Mouse (Mus musculus): ENCODE data around the gene Otof. TPM values are rescaled to one million over a fixed set of nuclear protein-coding genes. Genes with fewer than 3 reads are reported as not detected.
A peak's percentile ranks its signal among the peaks of the same experiment; 100 is the strongest.

Gene Otof
- total and polyA plus RNA-seq, 3 experiments, result 0.04 to 0.07 TPM; not detected in 1

GRCm38 (mm10) chr5:30343886-30344285 lies 117.8 kb downstream of the Otof start:
- in situ Hi-C loops (cut with MboI; ENCODE audit: low pct_ligation_motif_present, low pct_unique_long_range_greater_than_20kb, low sequenced_read_pairs), result no loop called here
- H3K79me2 ChIP-seq (replicated peaks; ENCODE audit: control insufficient read depth, extremely low read depth, insufficient read depth, poor library complexity, severe bottlenecking), result no peaks in the 10 kb centered on the region

GRCm38 (mm10) chr5:30343107-30343506 lies 118.6 kb downstream of the Otof start:
- TF ChIP-seq MEF2A (IDR thresholded peaks at IDR 0.05; ENCODE audit: borderline replicate concordance, low read depth, low read length) (no peak), CTCF (conservative IDR thresholded peaks at IDR 0.05 in 1 of 2, IDR thresholded peaks at IDR 0.05 in 1 of 2; ENCODE audit: low read depth in 2 of 2, low read length in 2 of 2) (peak; percentile 46 to 97), RAD21 (IDR thresholded peaks at IDR 0.05; ENCODE audit: low read depth, low read length) (peak; percentile 96), SMC3 (IDR thresholded peaks at IDR 0.05; ENCODE audit: low read depth, low read length) (peak; percentile 95), MAFK (IDR thresholded peaks at IDR 0.05; ENCODE audit: insufficient replicate concordance, low read length) (peak; percentile 44; the same call in 1 of the 2 replicates), PAX5 (IDR thresholded peaks at IDR 0.05; ENCODE audit: low read length) (no peak), ZC3H11A (IDR thresholded peaks at IDR 0.05; ENCODE audit: low read depth, low read length) (peak; percentile 68)
- in situ Hi-C loops (cut with MboI; ENCODE audit: low pct_ligation_motif_present, low pct_unique_long_range_greater_than_20kb, low sequenced_read_pairs), result no loop called here

More at GRCm38 (mm10) chr5:30343886-30344285, 117.8 kb downstream of the Otof start:
- Histone ChIP-seq H3K4me1 (ENCODE audit: control insufficient read depth in 1 of 2, insufficient read depth in 2 of 2) (peaks cover 2 to 8% of the 10 kb centered on the region in 2 experiments; a peak in 2 of 4 replicates), H3K4me3 (replicated peaks in 1 of 3; ENCODE audit: low read depth in 2 of 3, low read length in 2 of 3, poor library complexity in 1 of 3) (no peak overlapping the region), H3K9ac (ENCODE audit: insufficient read depth, low read depth) (no peak overlapping the region), H3K36me3 (replicated peaks in 1 of 2; ENCODE audit: control insufficient read depth in 1 of 2, insufficient read depth in 1 of 2, low read length in 1 of 2) (no peaks in the 10 kb centered on the region), H3K4me2 (ENCODE audit: insufficient read depth, low read depth, poor library complexity, severe bottlenecking) (no peak overlapping the region), H3K27ac (ENCODE audit: insufficient read depth, low read depth) (no peak overlapping the region), H3K9me3 (replicated peaks; ENCODE audit: low read length) (no peaks in the 10 kb centered on the region), H3K27me3 (replicated peaks) (no peaks in the 10 kb centered on the region)
- DNase-seq (ENCODE audit: extremely low read depth), result no peak
- no peak for TF ChIP-seq JUN (IDR thresholded peaks at IDR 0.05; ENCODE audit: insufficient read depth, low read depth, low read length)
- TF ChIP-seq EP300 (IDR thresholded peaks at IDR 0.05; ENCODE audit: low read length), result 0 out of 2 replicates have a peak, but pooled peaks have one; percentile 19
- dilution Hi-C loops (cut with MboI; ENCODE audit: extremely low pct_ligation_motif_present, extremely low pct_unique_long_range_greater_than_20kb, low sequenced_read_pairs), result no loop called here

GRCm38 (mm10) chr5:30342601-30343015 lies 119.1 kb downstream of the Otof start:
- Histone ChIP-seq H3K27me3 (replicated peaks) (no peaks in the 10 kb centered on the region), H3K4me1 (ENCODE audit: control insufficient read depth in 1 of 2, insufficient read depth in 2 of 2) (peaks cover 2 to 8% of the 10 kb centered on the region in 2 experiments; a peak in 2 of 4 replicates), H3K36me3 (replicated peaks in 1 of 2; ENCODE audit: control insufficient read depth in 1 of 2, insufficient read depth in 1 of 2, low read length in 1 of 2) (no peaks in the 10 kb centered on the region), H3K4me3 (replicated peaks in 1 of 3; ENCODE audit: low read depth in 2 of 3, low read length in 2 of 3, poor library complexity in 1 of 3) (no peak overlapping the region), H3K27ac (ENCODE audit: insufficient read depth, low read depth) (no peak overlapping the region), H3K9me3 (replicated peaks; ENCODE audit: low read length) (no peaks in the 10 kb centered on the region), H3K4me2 (ENCODE audit: insufficient read depth, low read depth, poor library complexity, severe bottlenecking) (no peak overlapping the region), H3K79me2 (replicated peaks; ENCODE audit: control insufficient read depth, extremely low read depth, insufficient read depth, poor library complexity, severe bottlenecking) (no peaks in the 10 kb centered on the region), H3K9ac (ENCODE audit: insufficient read depth, low read depth) (no peak overlapping the region)
- dilution Hi-C loops (cut with MboI; ENCODE audit: extremely low pct_ligation_motif_present, extremely low pct_unique_long_range_greater_than_20kb, low sequenced_read_pairs), result no loop called here
- no peak for DNase-seq (ENCODE audit: extremely low read depth)
- TF ChIP-seq SIN3A (IDR thresholded peaks at IDR 0.05; ENCODE audit: low read length), result no peak
- no peak for TF ChIP-seq POLR2AphosphoS2 (IDR thresholded peaks at IDR 0.05; ENCODE audit: low read depth, low read length)
- TF ChIP-seq RCOR1 (conservative IDR thresholded peaks at IDR 0.05; ENCODE audit: low read depth, low read length), result no peak
- no peak for TF ChIP-seq JUN (IDR thresholded peaks at IDR 0.05; ENCODE audit: insufficient read depth, low read depth, low read length)
- TF ChIP-seq KAT2A (IDR thresholded peaks at IDR 0.05; ENCODE audit: insufficient replicate concordance, low read length), result no peak
- no peak for TF ChIP-seq UBTF (IDR thresholded peaks at IDR 0.05; ENCODE audit: low read depth, low read length)
- no peak for TF ChIP-seq ZC3H11A (IDR thresholded peaks at IDR 0.05; ENCODE audit: low read depth, low read length)
- no peak for TF ChIP-seq RAD21 (IDR thresholded peaks at IDR 0.05; ENCODE audit: low read depth, low read length)
- no peak for TF ChIP-seq CHD1 (IDR thresholded peaks at IDR 0.05; ENCODE audit: low read depth, low read length)
- TF ChIP-seq CHD2 (IDR thresholded peaks at IDR 0.05; ENCODE audit: low read length), result no peak
- TF ChIP-seq MAFK (IDR thresholded peaks at IDR 0.05; ENCODE audit: insufficient replicate concordance, low read length), result no peak
- no peak for TF ChIP-seq ZNF384 (IDR thresholded peaks at IDR 0.05; ENCODE audit: low read depth, low read length)
- TF ChIP-seq IRF4 (IDR thresholded peaks at IDR 0.05; ENCODE audit: low read depth, low read length), result no peak
- TF ChIP-seq PAX5 (IDR thresholded peaks at IDR 0.05; ENCODE audit: low read length), result no peak
- TF ChIP-seq POLR2A (IDR thresholded peaks at IDR 0.05; ENCODE audit: low read depth, low read length), result no peak
- TF ChIP-seq USF2 (conservative IDR thresholded peaks at IDR 0.05; ENCODE audit: low read depth, low read length), result no peak
- in situ Hi-C loops (cut with MboI; ENCODE audit: low pct_ligation_motif_present, low pct_unique_long_range_greater_than_20kb, low sequenced_read_pairs), result no loop called here

More at GRCm38 (mm10) chr5:30343107-30343506, 118.6 kb downstream of the Otof start:
- dilution Hi-C loops (cut with MboI; ENCODE audit: extremely low pct_ligation_motif_present, extremely low pct_unique_long_range_greater_than_20kb, low sequenced_read_pairs), result no loop called here
- DNase-seq (ENCODE audit: extremely low read depth), result peak; percentile 61
- Histone ChIP-seq H3K9me3 (replicated peaks; ENCODE audit: low read length) (no peaks in the 10 kb centered on the region), H3K4me3 (replicated peaks in 1 of 3; ENCODE audit: low read depth in 2 of 3, low read length in 2 of 3, poor library complexity in 1 of 3) (no peak overlapping the region), H3K27me3 (replicated peaks) (no peaks in the 10 kb centered on the region), H3K36me3 (replicated peaks in 1 of 2; ENCODE audit: control insufficient read depth in 1 of 2, insufficient read depth in 1 of 2, low read length in 1 of 2) (no peaks in the 10 kb centered on the region), H3K9ac (ENCODE audit: insufficient read depth, low read depth) (no peak overlapping the region), H3K79me2 (replicated peaks; ENCODE audit: control insufficient read depth, extremely low read depth, insufficient read depth, poor library complexity, severe bottlenecking) (no peaks in the 10 kb centered on the region), H3K27ac (ENCODE audit: insufficient read depth, low read depth) (no peak overlapping the region), H3K4me1 (ENCODE audit: control insufficient read depth in 1 of 2, insufficient read depth in 2 of 2) (peaks cover 2 to 8% of the 10 kb centered on the region in 2 experiments; a peak in 2 of 4 replicates), H3K4me2 (ENCODE audit: insufficient read depth, low read depth, poor library complexity, severe bottlenecking) (no peak overlapping the region)
